ENCODE assay signal across 14 mouse cellular contexts in genomic region chr1:159286833-159287232, GRCm38 (mm10). TPM values are rescaled to one million over a fixed set of nuclear protein-coding genes. Genes with fewer than 3 reads are reported as not detected.
DNase-seq lines count a peak whose midpoint lies in the region; ATAC-seq and TF ChIP-seq lines count a peak whose summit lies in the region.
"Had no signal": no experiment of that assay in that cellular context is flagged by ENCODE, and none has a peak within 500 bp of the region (broad histone marks: within the 10 kb centered on the region; RNA-seq: fewer than 3 reads in every experiment).

No protein-coding gene starts in this region.

- TF ChIP-seq EP300 in liver, embryonic 14.5 days (IDR thresholded peaks at IDR 0.05; ENCODE audit: low read depth) = no peak

- no peak overlapping the region for H3K9ac ChIP-seq in forebrain, postnatal 0 days
- no peak overlapping the region for H3K9ac ChIP-seq in liver, embryonic 14.5 days (replicated peaks)
- H3K9ac ChIP-seq in liver, embryonic 12.5 days = no peak overlapping the region
- H3K9ac ChIP-seq: limb, embryonic 13.5 days had no signal

- peaks cover 4% of the 10 kb centered on the region; the same call in 1 of the 2 replicates for H3K36me3 ChIP-seq in forebrain, postnatal 0 days (ENCODE audit: insufficient read depth)
- peaks cover 41% of the 10 kb centered on the region for H3K36me3 ChIP-seq in forebrain, embryonic 10.5 days (replicated peaks)
- peaks cover 11% of the 10 kb centered on the region for H3K36me3 ChIP-seq in liver, embryonic 14.5 days (replicated peaks; ENCODE audit: control insufficient read depth, insufficient read depth, low read depth)
- H3K36me3 ChIP-seq in liver, embryonic 12.5 days = peaks cover 45% of the 10 kb centered on the region

- ATAC-seq in forebrain, postnatal 0 days = no peak
- no peak for ATAC-seq in liver, embryonic 14.5 days (ENCODE audit: insufficient read depth)
- no peak for ATAC-seq in liver, embryonic 12.5 days
- ATAC-seq in common myeloid progenitor, adult 5-6 weeks (replicated peaks; ENCODE audit: low read depth, poor library complexity, severe bottlenecking) = 0 out of 2 replicates have a peak, but pooled peaks have one; percentile 52

- H3K9me3 ChIP-seq in forebrain, postnatal 0 days (ENCODE audit: low read length) = no peaks in the 10 kb centered on the region
- H3K9me3 ChIP-seq in forebrain, embryonic 10.5 days = no peaks in the 10 kb centered on the region
- H3K9me3 ChIP-seq in liver, embryonic 14.5 days (ENCODE audit: control insufficient read depth, low read length) = no peaks in the 10 kb centered on the region
- H3K9me3 ChIP-seq in liver, embryonic 12.5 days (replicated peaks) = no peaks in the 10 kb centered on the region
- H3K9me3 ChIP-seq: G1E; limb, embryonic 13.5 days had no signal

- TF ChIP-seq CTCF in forebrain, postnatal 0 days (IDR thresholded peaks at IDR 0.05; ENCODE audit: low read depth) = peak; percentile 34; the same call in 1 of the 2 replicates
- peak; percentile 38; the same call in 1 of the 2 replicates for TF ChIP-seq CTCF in liver, embryonic 14.5 days (IDR thresholded peaks at IDR 0.05; ENCODE audit: low read depth)

- no peaks in the 10 kb centered on the region for H3K4me1 ChIP-seq in forebrain, postnatal 0 days (ENCODE audit: insufficient read depth)
- H3K4me1 ChIP-seq in forebrain, embryonic 10.5 days = no peaks in the 10 kb centered on the region
- H3K4me1 ChIP-seq in liver, embryonic 14.5 days (replicated peaks; ENCODE audit: control insufficient read depth in 2 of 2, insufficient read depth in 2 of 2, low read length in 1 of 2) = no peaks in the 10 kb centered on the region
- no peaks in the 10 kb centered on the region for H3K4me1 ChIP-seq in liver, embryonic 12.5 days
- H3K4me1 ChIP-seq: limb, embryonic 13.5 days had no signal

- DNase-seq in forebrain, postnatal 0 days = no peak
- DNase-seq in forebrain, embryonic 10.5 days (ENCODE audit: extremely low spot score, low spot score) = no peak
- no peak for DNase-seq in liver, embryonic 14.5 days (ENCODE audit: low read depth in 3 of 3, low spot score in 3 of 3)
- DNase-seq in B cell, adult 2 months = peak; percentile 16 to 18
- DNase-seq in right cerebral cortex, postnatal 14 days = no peak
- no peak for DNase-seq in ovary, postnatal 10 days (ENCODE audit: low spot score)
- DNase-seq: adrenal gland, postnatal 25 days; gastrocnemius, postnatal 10 days; heart, postnatal 4 days had no signal

- no peak overlapping the region for H3K4me2 ChIP-seq in forebrain, postnatal 0 days (ENCODE audit: low read depth)
- H3K4me2 ChIP-seq in liver, embryonic 14.5 days (ENCODE audit: low read depth) = no peak overlapping the region
- H3K4me2 ChIP-seq in liver, embryonic 12.5 days = no peak overlapping the region
- H3K4me2 ChIP-seq: limb, embryonic 13.5 days had no signal

- H3K27me3 ChIP-seq in forebrain, postnatal 0 days (ENCODE audit: insufficient read depth, low read length) = no peaks in the 10 kb centered on the region
- H3K27me3 ChIP-seq in forebrain, embryonic 10.5 days (ENCODE audit: poor library complexity, severe bottlenecking) = no peaks in the 10 kb centered on the region
- H3K27me3 ChIP-seq in liver, embryonic 14.5 days (ENCODE audit: control insufficient read depth, insufficient read depth, low read length) = no peaks in the 10 kb centered on the region
- no peaks in the 10 kb centered on the region for H3K27me3 ChIP-seq in liver, embryonic 12.5 days (replicated peaks)
- H3K27me3 ChIP-seq: limb, embryonic 13.5 days had no signal

- H3K27ac ChIP-seq in forebrain, postnatal 0 days (ENCODE audit: low read depth, low read length) = no peak overlapping the region
- H3K27ac ChIP-seq in forebrain, embryonic 10.5 days = no peak overlapping the region
- H3K27ac ChIP-seq in liver, embryonic 14.5 days = no peak overlapping the region
- no peak overlapping the region for H3K27ac ChIP-seq in liver, embryonic 12.5 days
- H3K27ac ChIP-seq: limb, embryonic 13.5 days had no signal

- no peak overlapping the region for H3K4me3 ChIP-seq in forebrain, postnatal 0 days (ENCODE audit: low read depth, low read length)
- H3K4me3 ChIP-seq in forebrain, embryonic 10.5 days = no peak overlapping the region
- H3K4me3 ChIP-seq in liver, embryonic 14.5 days (ENCODE audit: insufficient read depth in 1 of 2, low read depth in 2 of 2, low read length in 2 of 2) = no peak overlapping the region
- H3K4me3 ChIP-seq in liver, embryonic 12.5 days = no peak overlapping the region
- H3K4me3 ChIP-seq: erythroblast, embryonic 14.5 days; limb, embryonic 13.5 days had no signal

- 74% methylated on average over 1 of the region's 1 CpGs for WGBS in forebrain, postnatal 0 days
- 67% methylated on average over 1 of the region's 1 CpGs for WGBS in forebrain, embryonic 10.5 days
- 59% methylated on average over 1 of the region's 1 CpGs for WGBS in liver, embryonic 14.5 days (ENCODE audit: insufficient replicate concordance)
- 56% methylated on average over 1 of the region's 1 CpGs for WGBS in liver, embryonic 12.5 days (ENCODE audit: insufficient replicate concordance)

RNA-seq across cellular contexts. Expression of gene Cop1, which starts 54.7 kb away (rescaled TPM):
- total RNA-seq in forebrain, postnatal 0 days (2014; rRNA removed) = 147 and 173 TPM in 2 replicates
- polyA plus RNA-seq in forebrain, postnatal 0 days (2015; fragmentation: Nextera tagmentation; extraction: Ambion mirVana) = 61.0 and 61.2 TPM in 2 replicates
- polyA plus RNA-seq in forebrain, embryonic 10.5 days (2016; fragmentation: Nextera tagmentation; extraction: Ambion mirVana) = 17.2 and 21.5 TPM in 2 replicates
- polyA plus RNA-seq in liver, embryonic 14.5 days (2012; rRNA removed) = 30.5 and 54.3 TPM in 2 replicates
- 37.4 and 66.4 TPM in 2 replicates for polyA plus RNA-seq in liver, embryonic 14.5 days (2014; fragmentation: Nextera tagmentation; extraction: Ambion mirVana)
- 126 and 128 TPM in 2 replicates for polyA plus RNA-seq in liver, embryonic 12.5 days (2016; fragmentation: Nextera tagmentation; extraction: Ambion mirVana)
- total RNA-seq in common myeloid progenitor, adult 5-6 weeks (2017) = 145 and 180 TPM in 2 replicates

Comparison
In these comparisons a context has a peak if more than half of its experiments do, and no peak if none do; other contexts are left out.
1. DNase-seq: peak in B cell, adult 2 months (2 of 2); none in forebrain, postnatal 0 days (single experiment), forebrain, embryonic 10.5 days (single experiment), liver, embryonic 14.5 days (0 of 3), right cerebral cortex, postnatal 14 days (single experiment) and ovary, postnatal 10 days (single experiment).